Mouse (Mus musculus) ovary, adult 18-20 months (tissue): ENCODE data around the gene Adm2.

Experiments
- DNase-seq: peaks from one replicate; pipeline ENCODE4 v3.0.0; 2022; ENCODE audit warnings: low spot score, mixed read lengths

Adm2 gene

DNA sequence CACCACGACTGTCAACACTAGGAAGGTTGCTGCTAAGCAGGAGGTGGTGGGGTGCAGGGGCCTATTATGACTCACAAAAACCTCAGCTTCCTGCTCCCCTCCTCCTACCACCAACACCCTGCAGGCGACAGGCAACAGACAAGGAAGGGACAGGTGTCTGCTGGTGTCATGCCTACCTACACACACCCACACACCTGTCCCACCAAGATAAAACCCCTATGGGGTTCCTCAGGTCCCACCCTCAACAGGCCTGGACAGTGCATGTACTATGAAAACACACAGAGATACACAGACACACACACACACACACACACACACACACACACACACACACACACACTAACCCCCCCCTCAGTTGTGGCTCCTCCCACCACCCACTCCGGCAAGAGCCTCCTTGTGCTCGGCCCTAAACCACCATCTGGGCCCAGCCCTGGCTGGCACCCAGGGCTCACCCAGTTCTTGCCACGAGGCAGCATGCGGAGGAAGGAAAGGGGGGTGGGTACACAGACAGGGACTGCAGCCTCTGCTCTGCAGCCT lies 12.5 kb upstream of the Adm2 start:
- no peak for DNase-seq

DNA sequence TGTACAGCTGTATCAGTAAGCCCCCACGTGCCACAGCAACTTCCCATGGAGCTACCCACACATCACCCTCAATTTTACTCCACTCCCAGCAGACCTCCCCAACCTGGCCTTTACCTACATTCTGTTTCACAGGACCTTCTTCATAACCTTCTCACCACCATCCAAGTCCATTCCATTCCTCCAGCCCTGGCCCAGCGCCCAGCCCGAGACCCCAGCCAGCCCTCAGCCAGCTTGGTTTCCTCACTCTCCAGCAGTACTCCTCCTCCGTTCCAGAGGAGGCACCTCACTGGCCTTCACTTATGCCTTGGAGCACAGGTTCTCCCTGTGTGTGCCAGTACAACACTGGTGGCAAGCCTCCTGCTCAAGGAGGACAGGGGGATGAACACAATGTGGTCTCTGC lies 9.2 kb upstream of the Adm2 start:
- DNase-seq: no peak

DNA sequence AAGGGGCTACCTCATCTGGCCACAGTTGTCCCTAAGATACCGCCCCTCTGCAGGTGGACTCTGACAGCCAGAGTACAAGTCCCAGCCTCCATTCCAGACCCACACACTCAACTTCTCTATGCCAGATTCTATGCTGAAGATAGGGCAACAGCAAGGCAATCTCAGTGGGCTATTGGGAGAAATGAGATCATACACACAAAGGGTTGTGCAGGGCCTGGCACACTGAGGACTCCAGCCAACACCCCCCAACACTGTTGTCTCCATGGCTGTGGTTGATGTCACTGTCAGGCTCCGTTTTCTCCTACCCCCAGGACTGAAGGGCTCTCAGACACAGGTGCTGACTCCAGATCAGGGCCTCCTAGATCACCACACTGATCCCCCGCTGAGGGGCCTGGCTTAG lies 8.4 kb upstream of the Adm2 start:
- no peak for DNase-seq

DNA sequence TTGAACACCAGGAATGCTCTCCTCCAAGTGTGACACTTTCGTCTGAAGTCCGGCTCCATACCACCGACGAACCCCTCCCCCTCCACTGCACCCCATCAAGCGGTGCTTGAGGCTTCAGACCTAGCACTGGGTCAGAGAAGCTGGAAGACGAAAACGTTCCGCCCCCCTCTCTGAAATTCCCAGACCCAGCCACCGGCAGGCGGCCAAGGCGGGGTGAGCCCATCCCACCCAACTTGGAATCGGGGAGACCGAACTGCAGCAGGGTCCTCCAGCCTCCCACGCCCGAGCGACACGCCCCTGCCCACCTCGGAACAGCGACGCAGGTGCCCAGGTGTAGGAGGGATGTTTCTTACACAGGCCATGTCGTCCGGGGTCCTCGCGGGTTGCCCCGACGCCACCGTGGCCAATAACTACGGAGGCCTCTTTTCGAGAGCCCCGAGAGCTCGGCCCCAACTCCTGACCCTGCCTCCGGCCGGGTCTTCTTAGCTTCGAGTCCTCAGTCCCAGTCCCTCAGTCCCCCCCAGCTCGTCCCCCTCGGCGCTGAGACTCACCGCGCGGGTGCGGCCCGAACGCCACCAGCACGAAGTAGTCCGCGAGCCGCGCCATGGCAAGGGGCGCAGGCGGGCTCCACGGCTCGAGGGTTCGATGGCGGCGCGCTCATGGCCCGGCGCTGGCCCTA lies 7.9 kb upstream of the Adm2 start:
- no peak for DNase-seq

DNA sequence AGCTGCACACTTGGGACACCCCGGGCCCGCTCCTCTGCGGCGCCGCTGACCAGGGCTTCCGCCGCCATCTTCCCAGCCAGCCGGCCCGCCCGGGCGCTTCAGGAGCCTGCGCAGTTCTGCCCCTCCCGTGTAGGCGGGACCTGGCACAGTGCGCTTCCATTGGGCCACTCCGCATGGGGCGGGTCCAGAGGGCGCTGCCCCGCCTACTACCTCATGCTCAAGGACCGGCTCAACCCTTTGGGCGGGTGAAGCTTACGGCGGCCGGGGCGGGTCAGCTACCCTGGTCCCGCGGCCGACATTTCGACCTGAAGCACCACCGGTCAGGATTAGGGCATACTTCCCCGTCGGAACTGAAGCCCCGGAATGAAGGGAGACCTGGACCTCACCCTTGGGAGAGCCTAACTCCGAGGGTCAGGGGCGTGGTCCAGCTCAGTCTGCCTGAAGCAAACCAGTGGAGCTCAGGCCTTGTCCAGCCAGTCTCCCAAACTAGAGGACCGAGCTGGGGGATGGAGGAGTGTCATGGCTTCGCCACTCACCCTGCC lies 7.3 kb upstream of the Adm2 start, which contains the start of gene Sbf1:
Sbf1 (minus strand) TSS at position 122 of the 542 bp plus-strand sequence.
- DNase-seq: peak; percentile 97

DNA sequence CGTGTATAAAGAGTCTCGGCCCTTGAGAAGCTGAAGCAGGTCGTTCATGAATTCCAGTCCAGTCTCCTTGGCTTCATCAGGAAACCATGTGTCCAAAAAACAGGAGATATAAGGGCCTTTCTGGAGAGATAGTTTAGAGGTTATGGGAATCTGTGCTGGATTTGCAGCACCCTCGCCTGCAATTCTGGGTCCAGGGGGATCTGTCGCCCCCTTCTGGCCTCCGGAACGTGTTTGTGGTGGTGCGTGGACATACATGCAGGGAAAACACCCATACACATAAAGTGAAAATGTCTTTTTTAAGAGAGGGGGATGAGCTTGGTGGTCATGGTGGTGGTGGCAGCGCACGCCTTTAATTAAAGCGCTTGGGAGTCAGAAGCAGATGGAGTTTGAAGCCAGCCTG lies 6.4 kb upstream of the Adm2 start:
- no peak for DNase-seq

DNA sequence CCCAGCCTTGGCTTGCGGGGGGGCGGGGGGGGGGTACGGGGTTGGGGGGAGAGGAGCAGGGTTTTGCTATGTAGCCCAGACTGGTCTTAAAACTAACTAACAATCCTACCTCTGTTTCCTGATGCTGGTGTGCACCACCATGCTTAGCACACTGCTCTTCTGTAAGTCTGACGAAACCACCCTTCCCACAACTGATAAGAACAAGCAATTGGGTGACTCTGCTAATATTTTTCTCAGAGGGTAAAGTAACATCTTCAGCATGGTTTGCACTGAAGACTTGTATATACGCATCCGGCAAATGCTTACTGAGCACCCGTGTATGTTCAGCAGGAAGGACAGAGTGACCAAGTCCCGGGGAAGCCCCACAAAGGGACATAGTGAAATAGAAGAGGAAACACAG lies 1.3 kb upstream of the Adm2 start:
- no peak for DNase-seq

DNA sequence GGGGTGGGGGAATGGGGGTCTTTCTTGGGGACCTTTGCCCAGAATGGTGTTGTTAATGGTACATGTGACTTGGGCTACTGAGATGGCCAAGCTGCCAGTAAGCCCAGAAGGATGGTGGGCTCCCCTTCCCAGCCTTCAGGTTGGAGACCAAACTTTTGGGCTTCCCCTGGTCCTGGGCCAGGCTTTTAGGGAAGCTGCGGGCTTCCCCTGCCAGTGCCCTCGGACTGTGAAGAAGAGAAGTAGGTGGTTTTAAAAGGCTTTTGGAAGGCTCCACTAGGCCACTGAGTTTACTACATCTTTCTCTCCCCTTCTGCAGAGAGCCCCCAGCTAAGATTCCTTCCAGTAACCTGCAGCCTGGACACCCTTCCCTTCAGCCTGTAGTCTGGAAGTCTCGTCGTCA lies 1.1 kb downstream of the Adm2 start:
- DNase-seq: no peak

DNA sequence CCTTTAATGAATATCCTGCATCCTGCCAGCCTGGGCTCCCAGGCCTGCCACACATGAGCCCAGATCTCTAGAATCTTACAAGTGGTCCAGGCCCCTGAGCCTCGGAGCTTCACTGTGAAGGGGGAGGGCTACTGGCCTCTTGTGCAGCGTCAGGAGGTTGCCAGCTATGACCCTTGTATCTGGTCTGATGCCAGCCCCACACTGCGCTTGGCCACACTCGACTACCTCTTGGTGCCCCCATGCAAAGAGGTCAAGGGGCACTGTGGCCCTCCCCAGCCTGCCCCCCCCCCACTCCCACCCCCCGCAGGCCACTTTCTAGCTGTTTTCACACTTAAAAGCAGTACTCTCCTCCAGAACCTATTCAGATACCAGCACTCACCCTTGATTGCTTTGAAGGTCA lies 3.9 kb downstream of the Adm2 start:
- no peak for DNase-seq

DNA sequence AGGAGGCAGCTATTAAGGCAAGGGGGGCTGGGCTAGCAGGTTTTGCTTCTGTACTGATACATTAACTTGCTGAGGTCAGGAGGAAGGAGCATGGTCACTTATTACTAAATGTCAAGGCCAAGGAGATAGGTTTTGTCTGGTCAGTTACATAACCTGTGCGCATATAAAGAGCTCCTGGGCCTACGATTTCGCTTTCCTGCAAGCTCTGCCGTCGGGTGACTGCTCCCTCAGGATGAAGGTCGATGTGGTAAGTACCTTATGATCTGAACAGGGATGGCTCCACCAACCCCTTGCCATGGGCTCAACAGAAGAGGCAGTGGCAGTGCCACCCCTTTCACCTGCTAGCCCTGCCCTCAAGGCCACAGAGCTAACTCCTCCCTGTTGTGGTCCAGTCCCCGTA lies 11.8 kb downstream of the Adm2 start, which contains the start of gene Miox:
Miox (plus strand) TSS at position 128 of the 400 bp plus-strand sequence.
- no peak for DNase-seq

DNA sequence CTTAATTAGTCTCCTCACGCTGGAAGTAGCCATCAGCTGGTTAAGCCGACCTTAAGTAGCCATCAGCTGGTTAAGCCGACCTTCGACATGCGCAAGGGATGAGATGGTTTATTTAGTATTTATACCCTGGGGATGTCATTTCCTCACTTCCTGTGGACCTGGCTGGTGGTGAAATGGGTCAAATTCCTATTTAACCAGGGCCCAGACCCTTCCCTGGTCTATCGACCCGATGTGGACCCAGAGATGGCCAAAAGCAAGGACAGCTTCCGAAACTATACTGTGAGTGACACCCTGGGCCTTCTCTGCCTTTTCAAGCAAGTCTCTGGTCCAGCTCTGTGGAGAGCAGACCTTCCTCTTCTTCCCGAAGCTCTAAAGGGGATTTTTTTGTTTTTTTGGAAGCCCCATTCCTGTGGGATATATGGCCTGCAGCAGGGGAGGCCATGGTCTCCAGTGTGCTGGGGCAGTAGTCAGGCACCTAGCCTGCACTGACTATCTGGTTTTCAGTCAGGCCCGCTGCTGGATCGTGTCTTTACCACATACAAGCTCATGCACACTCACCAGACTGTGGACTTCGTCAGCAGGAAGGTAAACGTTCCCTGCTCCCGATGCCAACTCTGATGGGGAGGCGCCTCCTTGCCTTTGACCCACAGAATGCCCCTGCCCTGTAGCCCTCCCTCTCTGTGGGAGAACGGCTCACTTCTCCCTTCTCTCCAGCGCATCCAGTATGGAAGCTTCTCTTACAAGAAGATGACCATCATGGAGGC lies 12.4 kb downstream of the Adm2 start:
- no peak for DNase-seq

DNA sequence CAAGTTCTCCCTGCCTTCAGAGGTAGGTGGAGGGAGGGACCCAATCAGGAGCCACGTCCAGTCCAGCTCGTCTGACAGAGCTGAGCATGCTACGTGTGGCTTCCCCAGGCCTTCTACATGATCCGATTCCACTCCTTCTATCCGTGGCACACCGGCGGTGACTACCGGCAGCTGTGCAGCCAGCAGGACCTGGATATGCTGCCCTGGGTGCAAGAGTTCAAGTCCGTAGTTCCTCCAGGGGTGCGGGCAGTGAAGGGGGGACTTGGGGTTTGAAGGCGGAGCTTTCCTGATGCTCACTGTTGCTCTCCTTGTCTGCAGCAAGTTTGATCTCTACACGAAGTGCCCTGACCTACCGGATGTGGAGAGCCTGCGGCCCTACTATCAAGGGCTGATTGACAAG lies 13.9 kb downstream of the Adm2 start:
- DNase-seq: no peak

DNA sequence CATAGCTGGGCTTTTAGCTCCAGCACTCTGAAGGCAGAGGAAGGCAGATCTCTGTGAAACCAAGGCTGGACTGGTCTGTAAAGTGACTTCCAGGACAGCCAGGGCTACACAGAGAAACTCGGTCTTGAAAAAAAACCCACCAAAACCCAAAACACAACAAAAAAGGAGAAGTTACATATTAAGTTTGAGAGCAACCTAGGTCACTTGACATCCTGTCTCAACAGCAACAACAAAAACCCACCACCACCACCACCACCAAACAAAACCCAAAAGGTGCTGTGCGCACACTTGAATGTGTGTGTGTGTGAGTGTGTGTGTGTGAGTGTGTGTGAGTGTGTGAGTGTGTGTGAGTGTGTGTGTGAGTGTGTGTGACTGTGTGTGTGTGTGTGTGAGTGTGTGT lies 17.2 kb downstream of the Adm2 start:
- no peak for DNase-seq

DNA sequence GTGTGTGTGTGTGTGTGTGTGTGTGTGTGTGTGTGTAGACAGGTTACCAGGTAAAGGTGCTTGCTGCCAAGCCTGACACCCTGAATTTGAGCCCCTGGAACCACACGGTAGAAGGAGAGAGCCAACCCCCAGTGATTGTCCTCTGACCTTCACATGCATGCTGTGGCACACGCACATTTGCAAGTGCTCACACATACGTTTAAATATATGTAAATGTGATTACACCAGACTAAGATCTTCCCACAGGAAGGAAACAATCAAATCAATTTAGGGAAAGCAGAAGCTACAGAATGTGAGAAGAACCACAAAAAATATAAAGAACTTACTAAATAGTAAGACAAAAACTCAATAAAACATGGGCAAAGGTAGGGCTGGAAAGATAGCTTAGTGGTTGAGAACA lies 17.6 kb downstream of the Adm2 start:
- DNase-seq: no peak

DNA sequence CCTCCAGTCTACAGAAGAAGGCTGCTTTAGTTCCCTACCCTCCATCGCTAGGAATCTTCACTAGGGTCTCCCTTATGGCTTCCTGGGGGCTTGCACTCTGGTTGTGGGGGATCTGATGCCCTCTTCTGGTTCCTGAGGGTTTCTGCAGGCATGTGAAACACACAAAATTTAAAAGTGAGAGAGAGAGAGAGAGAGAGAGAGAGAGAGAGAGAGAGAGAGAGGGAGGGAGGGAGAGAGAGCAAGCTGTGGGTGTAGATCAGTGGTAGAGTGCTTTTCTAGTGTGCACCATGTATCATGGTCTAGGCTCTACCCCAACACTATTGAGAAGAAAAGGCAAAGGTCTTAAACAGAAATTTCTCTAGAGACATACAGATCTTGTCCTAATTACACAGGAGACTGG lies 19.2 kb downstream of the Adm2 start:
- no peak for DNase-seq

DNA sequence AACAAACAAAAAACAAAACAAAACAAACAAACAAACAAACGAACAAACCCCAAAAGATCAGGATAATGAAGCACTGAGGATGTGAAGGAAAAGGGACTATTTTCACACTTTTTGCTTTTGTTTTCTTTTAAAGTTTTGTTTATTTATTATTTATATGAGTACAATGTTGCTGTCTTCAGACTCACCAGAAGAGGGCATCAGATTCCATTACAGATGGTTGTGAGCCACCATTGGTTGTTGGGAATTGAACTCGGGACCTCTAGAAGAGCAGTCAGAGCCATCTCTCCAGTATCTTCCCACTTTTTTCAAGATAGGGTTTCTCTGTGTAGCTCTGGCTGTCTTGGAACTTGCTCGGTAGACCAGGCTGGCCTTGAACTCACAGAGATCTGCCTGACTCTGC lies 20.8 kb downstream of the Adm2 start:
- no peak for DNase-seq

DNA sequence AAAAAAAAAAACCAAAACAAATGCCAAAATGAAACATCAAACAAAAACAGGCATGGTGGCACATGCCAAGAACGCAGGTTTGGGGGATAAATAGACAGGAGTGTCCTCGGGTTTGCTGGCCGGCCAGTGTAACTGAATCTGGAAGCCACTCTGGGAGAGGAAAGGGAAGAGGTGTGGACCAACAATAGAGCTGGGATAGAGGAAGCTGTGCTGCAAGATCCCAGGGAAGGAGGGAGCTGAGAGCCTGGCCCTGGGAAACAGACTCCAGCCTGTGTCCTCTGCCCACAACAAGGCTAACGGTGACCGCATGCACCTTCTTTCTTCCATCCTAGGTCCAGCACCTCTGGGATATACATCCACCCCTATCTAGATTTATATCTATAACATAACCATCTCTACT lies 27.9 kb downstream of the Adm2 start:
- no peak for DNase-seq

DNA sequence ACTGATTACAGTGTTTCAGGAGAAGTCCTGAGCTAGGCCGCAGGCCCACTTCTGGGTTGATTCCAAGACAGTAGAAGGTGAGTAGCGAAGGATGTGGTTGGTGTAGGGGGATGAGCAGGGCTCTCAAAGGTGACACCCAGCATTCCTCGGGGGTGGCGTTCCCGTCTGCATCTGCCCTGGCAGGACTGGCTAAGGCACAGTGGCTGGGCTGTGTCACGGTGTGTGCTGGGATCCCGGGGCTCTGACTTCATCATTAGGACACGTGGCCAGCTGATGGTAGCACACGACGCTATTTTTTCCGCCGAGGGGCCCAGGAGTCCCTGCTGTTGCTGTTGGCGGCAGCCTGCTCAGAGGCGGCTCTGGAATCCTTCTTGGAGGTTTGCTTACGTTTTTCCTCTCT lies 28.8 kb downstream of the Adm2 start:
- no peak for DNase-seq

DNA sequence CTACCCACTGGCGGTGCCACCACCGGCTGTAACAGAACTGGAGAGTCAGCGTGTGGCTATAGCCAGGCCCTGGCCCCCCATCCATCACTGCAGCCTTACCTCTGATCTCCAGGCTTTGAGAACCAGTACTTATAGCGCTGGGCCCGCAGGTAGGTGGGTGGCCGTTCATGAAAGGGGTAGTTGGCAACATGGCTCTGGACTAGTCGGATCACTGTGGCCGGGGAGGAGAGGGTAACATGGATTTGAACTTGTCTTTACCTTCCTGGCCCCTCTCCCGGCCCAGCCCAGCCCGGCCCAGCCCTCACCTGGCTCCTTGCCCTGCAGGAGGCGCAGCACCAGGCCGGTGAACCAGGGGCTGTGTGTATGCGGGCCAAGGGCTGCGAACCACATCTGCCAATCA lies 29.5 kb downstream of the Adm2 start:
- DNase-seq: no peak

DNA sequence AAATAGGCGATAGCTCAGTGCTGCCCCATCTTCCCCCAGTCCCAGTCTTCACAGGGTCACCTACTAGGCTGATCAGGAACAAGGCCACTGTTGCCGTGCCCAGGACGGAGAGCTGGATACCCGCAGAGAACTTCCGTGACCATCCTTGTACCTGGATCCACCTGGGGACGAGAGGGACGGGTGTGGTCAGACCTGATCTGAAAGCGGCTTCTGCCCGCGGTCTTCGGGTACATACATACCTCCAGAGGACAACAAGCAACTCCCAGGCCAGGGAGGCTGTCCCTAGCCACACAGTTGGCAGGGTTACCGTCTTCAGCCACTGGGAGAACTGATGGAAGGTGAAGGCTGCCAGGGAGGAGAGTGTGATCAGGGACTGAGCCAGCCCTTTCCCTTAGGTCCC lies 30.3 kb downstream of the Adm2 start:
- DNase-seq: no peak

DNA sequence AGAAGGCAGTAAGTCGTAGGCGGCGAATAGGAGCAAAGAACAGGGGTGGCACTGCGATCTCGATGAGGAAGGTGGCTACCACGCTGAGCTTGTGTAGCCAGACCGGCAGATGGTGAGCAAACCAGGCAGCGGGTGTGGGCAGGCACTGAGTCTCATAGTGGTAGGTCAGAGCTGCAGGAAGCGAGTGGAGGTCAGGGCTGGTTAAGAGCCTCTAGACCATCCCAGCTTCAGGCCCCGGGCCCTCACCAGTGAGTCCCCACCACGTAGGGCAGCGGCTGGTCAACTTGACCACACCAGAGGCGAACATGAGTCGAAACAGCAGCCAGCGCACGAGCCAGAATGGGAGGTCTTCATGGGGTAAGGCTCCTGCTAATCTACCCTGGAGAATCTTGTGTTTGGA lies 31.3 kb downstream of the Adm2 start:
- no peak for DNase-seq

DNA sequence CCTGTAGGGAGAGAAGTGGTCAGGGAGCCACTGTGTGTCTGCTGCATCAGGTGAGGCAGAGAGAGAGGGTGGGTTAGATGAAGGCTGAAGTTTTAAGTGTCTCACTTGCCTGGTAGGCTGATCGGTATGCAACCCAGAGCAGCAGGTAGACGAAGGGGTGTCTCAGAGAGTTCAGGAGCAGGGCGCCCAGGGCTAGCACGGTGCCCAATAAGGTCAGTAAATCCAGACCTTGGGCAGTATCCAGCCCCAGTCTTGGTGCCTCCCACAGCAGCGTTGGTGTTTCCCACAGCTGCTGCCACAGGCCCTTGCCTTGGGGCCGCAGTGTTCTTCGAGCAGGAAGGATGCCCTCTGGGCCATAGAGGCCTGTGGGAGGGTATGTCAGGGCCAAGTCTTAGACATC lies 31.9 kb downstream of the Adm2 start:
- no peak for DNase-seq
